Mouse (Mus musculus): ENCODE measurements around the gene Cfap300. TPM values are rescaled to one million over a fixed set of nuclear protein-coding genes. Genes with fewer than 3 reads are reported as not detected.

Gene Cfap300
- total RNA-seq, 4 experiments from 2014 or later, result 7.8 to 10.2 (median 8.1) TPM

DNA sequence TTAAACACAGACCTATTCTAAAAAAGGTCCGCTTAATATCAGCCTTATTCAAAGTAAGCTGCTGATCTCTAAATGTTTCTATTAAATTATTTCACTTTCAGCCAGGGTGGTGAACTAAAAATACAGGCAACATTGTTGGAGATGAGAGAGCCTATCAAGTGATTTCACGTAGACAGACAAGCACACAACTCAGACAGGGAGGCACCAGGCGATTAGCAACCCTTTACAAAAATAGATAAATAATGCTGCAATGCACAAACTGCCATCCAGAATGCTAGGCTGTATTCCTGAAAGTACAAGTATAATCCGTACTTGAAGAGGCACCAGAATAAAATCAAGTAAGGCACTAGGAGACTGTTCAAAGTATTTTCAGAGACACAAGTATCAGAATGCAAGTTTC is 58.3 kb downstream of the Cfap300 start:
- no peak for DNase-seq (ENCODE audit: low spot score in 2 of 2)

DNA sequence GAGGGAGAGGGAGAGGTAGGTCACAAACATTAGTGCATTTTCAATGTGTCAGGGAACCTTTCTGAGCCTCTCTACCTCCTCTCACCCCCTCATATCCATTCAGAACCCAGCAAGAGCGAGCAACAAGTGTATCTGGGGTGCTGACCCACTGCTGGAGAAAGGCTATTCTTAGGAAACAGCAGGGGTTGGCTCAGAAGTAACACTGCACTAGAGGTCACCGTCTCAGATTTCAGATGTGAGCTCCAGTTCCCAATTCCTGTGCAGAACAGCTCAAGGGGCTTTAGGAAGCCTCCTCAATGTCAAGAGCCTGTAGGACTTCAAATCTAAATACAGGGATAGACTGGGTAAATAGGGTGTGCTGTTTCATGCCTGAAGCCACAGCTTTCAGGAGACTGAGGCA is 59.0 kb downstream of the Cfap300 start:
- DNase-seq (ENCODE audit: low spot score in 2 of 2), result no peak

DNA sequence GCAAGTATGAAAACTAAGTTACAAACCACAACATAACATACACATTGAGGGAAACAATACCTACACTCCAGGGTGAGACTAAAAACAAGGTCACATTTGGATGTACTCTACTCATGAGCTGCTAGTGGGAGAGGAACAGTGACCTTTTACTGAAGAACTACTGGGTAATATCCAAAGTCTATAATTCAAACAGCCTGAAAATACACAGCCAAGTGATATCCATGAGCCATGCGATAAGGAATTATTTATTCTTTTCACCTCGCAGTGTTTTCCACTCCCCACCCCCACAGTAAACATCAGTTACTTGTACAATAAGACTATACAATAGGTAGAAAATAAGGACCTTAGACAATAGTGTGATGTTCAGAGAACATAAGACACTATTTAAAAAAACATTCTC is 62.5 kb downstream of the Cfap300 start:
- DNase-seq (ENCODE audit: low spot score in 2 of 2), result no peak

DNA sequence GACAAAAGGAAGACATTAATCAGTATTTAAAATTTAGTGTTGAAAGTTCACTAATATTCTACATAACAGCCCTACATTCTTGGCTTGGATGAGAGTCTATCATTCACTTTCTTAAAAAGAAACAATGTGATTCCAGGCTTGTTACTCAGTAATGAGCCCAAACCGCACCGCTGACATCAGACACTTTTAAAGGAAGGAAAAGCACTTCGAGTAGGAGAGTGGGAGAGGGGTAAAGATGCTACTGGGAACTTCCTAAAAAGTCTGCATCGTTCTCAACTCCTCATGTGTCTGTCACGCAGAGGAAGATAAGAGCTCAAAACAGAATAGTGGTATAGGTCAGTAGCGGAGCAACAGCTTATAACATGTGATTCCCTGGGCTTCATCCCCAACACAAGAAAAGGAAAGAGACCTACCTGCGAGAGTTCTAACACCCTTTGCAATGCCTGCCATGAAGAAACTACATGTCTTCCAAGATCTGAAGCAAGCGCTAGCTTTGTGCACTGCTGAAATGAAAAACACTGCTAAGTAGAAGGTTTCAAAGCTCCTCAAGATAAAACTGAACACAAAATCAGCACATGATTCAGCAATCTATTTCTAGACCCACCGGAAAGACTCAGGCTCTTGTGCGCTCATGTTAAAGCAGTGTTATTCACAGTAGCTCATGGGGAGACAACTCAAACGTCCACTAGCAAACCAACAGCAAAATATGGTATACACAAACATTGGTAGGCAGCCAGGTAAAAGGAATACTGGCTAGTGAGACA is 63.3 kb downstream of the Cfap300 start:
- DNase-seq (ENCODE audit: low spot score in 2 of 2), result no peak

DNA sequence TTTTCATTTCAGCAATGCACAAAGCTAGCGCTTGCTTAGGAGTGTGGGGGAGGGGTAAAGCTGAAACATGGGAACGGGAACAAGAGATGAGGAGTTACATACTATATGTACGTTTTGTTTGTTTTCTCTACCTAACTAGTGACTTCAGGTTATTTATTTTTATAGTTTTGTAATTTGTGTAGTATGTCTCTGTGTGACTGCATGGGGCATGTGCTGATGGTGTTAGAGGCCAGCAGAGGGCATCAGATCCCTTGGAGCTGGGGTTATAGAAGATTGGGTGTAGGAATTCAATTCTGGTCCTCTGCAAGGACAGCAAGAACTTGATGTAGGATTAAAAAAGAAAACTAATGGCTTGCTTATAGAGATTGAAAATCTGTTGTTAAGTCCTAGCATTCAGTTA is 64.1 kb downstream of the Cfap300 start:
- no peak for DNase-seq (ENCODE audit: low spot score in 2 of 2)

DNA sequence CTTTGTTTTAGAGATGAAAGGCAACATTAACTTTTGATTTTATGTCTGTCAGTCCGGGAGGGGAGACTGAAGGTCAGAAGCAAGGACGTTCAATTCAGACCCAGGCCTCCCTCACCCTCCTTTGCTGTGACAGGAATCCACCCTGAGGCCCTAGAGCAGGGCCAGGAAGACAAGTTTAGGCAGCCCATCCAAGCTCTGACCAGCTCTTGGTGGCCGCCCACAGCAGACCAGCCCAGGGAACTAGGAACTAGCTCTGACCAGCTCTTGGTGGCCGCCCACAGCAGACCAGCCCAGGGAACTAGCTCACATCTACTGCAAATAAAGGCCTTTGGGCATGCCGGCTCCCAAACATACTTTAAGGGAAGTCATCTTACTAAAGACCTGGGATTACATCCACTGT is 65.0 kb downstream of the Cfap300 start:
- no peak for DNase-seq (ENCODE audit: low spot score in 2 of 2)

DNA sequence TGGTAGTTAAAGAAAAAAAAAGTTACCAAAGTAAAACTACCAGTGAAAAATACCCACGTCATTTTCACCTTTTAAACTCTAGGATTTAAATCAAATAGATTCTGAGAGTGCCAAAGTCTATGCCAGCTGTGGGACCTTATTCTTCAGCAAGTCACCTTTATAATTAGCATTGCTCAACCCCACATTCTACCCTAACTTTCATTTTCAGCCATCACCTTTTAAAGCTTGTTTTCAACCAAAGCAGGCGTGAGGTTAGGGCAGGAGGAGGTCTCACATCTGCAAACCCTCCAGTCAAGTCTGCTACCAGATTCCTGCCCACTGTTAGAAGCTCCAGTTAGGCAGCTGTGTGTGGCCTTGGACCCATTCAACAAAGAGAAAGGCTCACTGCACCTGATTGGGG is 70.6 kb downstream of the Cfap300 start:
- no peak for DNase-seq (ENCODE audit: low spot score in 2 of 2)

Other genes with a start within 250 kb of the Cfap300 start
- 10 to 100 TPM; 31.2 to 35.3 (median 35.1) TPM for gene Birc2, start 205.8 kb downstream of the Cfap300 start, total RNA-seq (2022)
- gene Birc3, start 169.6 kb downstream of the Cfap300 start, total RNA-seq (2022), result 1 to 10 TPM; 1.9 to 4.3 (median 3.3) TPM
- gene Yap1, start 38.2 kb downstream of the Cfap300 start, total RNA-seq (2022), result 10 to 100 TPM; 16.7 to 18.7 (median 18.4) TPM
- 10 to 100 TPM; 20.5 to 25.2 (median 21.9) TPM for gene Cep126, start 91.5 kb upstream of the Cfap300 start, total RNA-seq (2022)